Mouse (Mus musculus) liver, postnatal 0 days (tissue): ENCODE measurements at regions not wholly inside any gene's neighbourhood (a gene's known extent, or its start where the extent isn't known, plus 50 kb on each side); places are given as distances from the start of the nearest gene placed in this dataset.

Experiments used
- CTCF ChIP-seq: sonication (generic); IDR thresholded peaks from 2 replicates; pipeline ENCODE4 v1.5.1; 2016; ENCODE audit warnings: antibody characterized with exemption, low read depth
- EP300 ChIP-seq: IDR thresholded peaks from 2 replicates; pipeline ENCODE4 v1.6.1; 2016; ENCODE audit warnings: antibody characterized with exemption, low read depth, mild to moderate bottlenecking

DNA sequence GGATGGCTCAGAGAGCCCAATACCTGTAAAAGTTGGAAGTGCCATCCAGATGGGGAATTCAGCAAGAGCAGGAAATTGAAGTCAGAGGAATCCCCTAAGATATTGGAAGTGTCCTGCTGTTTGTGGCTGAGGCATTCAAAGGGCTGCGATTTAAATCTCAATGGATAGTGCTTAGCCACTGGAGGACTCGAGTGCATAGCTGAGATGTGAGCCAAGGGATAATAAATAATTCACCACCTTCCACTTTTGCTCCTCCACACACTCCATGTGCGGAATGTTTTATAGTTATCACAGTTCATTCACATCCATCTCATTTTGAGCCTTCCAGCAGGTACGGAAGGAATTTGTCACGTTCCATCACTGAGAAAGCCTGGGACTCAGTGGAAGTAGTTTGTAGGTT is 248.9 kb downstream of the Ttc32 start:
- no peak for TF ChIP-seq CTCF
- no peak for TF ChIP-seq EP300
